Mouse (Mus musculus) spleen, adult 2 months (tissue): ENCODE results near the gene Gm20388. TPM values are rescaled to one million over a fixed set of nuclear protein-coding genes. Genes with fewer than 3 reads are reported as not detected.

ENCODE experiments used
- DNase-seq, 2 experiments: peaks; one replicate each; pipeline versions ENCODE4 v3.0.0 to v3.0.0-alpha.2; 2012 to 2021; ENCODE audit warnings: low spot score in 2 of 2, low read depth in 1 of 2
- H3K27ac ChIP-seq: fragments of 200-500 bp; 2 replicates; pipeline ENCODE4 v1.5.1; 2012; ENCODE audit warnings: low read length, inconsistent platforms; ENCODE audit not compliant: insufficient read depth
- H3K27me3 ChIP-seq: fragments of 200-500 bp; 2 replicates; pipeline ENCODE4 v1.6.1; 2012; ENCODE audit warnings: mild to moderate bottlenecking, moderate library complexity, low read length, inconsistent platforms; ENCODE audit not compliant: control insufficient read depth, insufficient read depth
- H3K36me3 ChIP-seq: fragments of 200-500 bp; 2 replicates; pipeline ENCODE4 v1.6.1; 2012; ENCODE audit warnings: mild to moderate bottlenecking, low read length, inconsistent platforms; ENCODE audit not compliant: control insufficient read depth, insufficient read depth
- H3K4me1 ChIP-seq: fragments of 200-500 bp; 2 replicates; pipeline ENCODE4 v1.6.1; 2011; ENCODE audit warnings: inconsistent platforms; ENCODE audit not compliant: control insufficient read depth, insufficient read depth, insufficient read length
- H3K4me3 ChIP-seq: fragments of 200-500 bp; 2 replicates; pipeline ENCODE4 v1.5.1; 2011; ENCODE audit warnings: mild to moderate bottlenecking, inconsistent platforms; ENCODE audit not compliant: insufficient read depth, insufficient read length; ENCODE audit errors: extremely low read depth
- CTCF ChIP-seq: fragments of 200-500 bp; IDR thresholded peaks from 2 replicates; pipeline ENCODE4 v1.5.1; 2011; ENCODE audit warnings: mild to moderate bottlenecking, inconsistent platforms; ENCODE audit not compliant: insufficient read depth, insufficient read length, insufficient replicate concordance; ENCODE audit errors: extremely low read depth
- POLR2A ChIP-seq: fragments of 200-500 bp; IDR thresholded peaks from 2 replicates; pipeline ENCODE4 v1.6.1; 2011; ENCODE audit warnings: low read depth, low read length, inconsistent platforms
- WGBS: fragments of 180-500 bp; shearing (Covaris S2); methylation state at CpG from one replicate; pipeline ENCODE4 v1.1.7; 2018; 5-methylcytosine and 5-hydroxymethylcytosine counted together
- polyA plus RNA-seq: library from polyadenylated mRNA; depleted of rRNA; stranded (reverse); fragments of >200 nt; gene quantifications from 2 replicates; pipeline ENCODE4 v1.2.3, GENCODE M21; 2012

Gm20388 gene
- polyA plus RNA-seq, 1 experiment, result 26.1 TPM

- no peaks in the 10 kb centered on the region for H3K36me3 ChIP-seq
- WGBS, result 64% methylated on average over 7 of the region's 7 CpGs
- TF ChIP-seq POLR2A (no peak), CTCF (no peak)
- no peak for DNase-seq
- no peaks in the 10 kb centered on the region for H3K27me3 ChIP-seq
- no peak overlapping the region for H3K4me3 ChIP-seq
- no peak overlapping the region for H3K27ac ChIP-seq
- H3K4me1 ChIP-seq, result no peaks in the 10 kb centered on the region
These were observed 3224.8 kb downstream of the Gm20388 start for GRCm38 (mm10) chr8:123135406-123135805.

- DNase-seq, result no peak
- no peaks in the 10 kb centered on the region for H3K36me3 ChIP-seq
- no peak overlapping the region for H3K4me3 ChIP-seq
- no peaks in the 10 kb centered on the region for H3K4me1 ChIP-seq
- H3K27me3 ChIP-seq, result no peaks in the 10 kb centered on the region
- 77% methylated on average over 9 of the region's 9 CpGs for WGBS
- H3K27ac ChIP-seq, result no peak overlapping the region
- TF ChIP-seq CTCF, result no peak
- no peak for TF ChIP-seq POLR2A
These were observed 3225.2 kb downstream of the Gm20388 start for GRCm38 (mm10) chr8:123135806-123136205.

- Histone ChIP-seq H3K27ac (no peak overlapping the region), H3K4me1 (no peaks in the 10 kb centered on the region), H3K27me3 (no peaks in the 10 kb centered on the region), H3K4me3 (no peak overlapping the region), H3K36me3 (no peaks in the 10 kb centered on the region)
- DNase-seq, result no peak
- TF ChIP-seq POLR2A (no peak), CTCF (no peak)
- 90% methylated on average over 9 of the region's 9 CpGs for WGBS
These were observed 3225.6 kb downstream of the Gm20388 start for GRCm38 (mm10) chr8:123136287-123136686.

GRCm38 (mm10) chr8:123137645-123138077, 3227.0 kb downstream of the Gm20388 start:
- WGBS, result 37% methylated on average over 2 of the region's 2 CpGs
- TF ChIP-seq CTCF (no peak), POLR2A (no peak)
- no peaks in the 10 kb centered on the region for H3K36me3 ChIP-seq
- H3K4me1 ChIP-seq, result no peaks in the 10 kb centered on the region
- H3K4me3 ChIP-seq, result no peak overlapping the region
- no peak for DNase-seq
- no peak overlapping the region for H3K27ac ChIP-seq
- no peaks in the 10 kb centered on the region for H3K27me3 ChIP-seq

- Histone ChIP-seq H3K4me1 (no peaks in the 10 kb centered on the region), H3K27ac (no peak overlapping the region), H3K27me3 (no peaks in the 10 kb centered on the region), H3K4me3 (no peak overlapping the region), H3K36me3 (no peaks in the 10 kb centered on the region)
- TF ChIP-seq CTCF, result no peak
- TF ChIP-seq POLR2A, result no peak
- 69% methylated on average over 4 of the region's 4 CpGs for WGBS
- no peak for DNase-seq
These were observed 3228.1 kb downstream of the Gm20388 start for GRCm38 (mm10) chr8:123138741-123139140.

- Histone ChIP-seq H3K4me3 (no peak overlapping the region), H3K4me1 (no peaks in the 10 kb centered on the region), H3K27me3 (no peaks in the 10 kb centered on the region), H3K27ac (no peak overlapping the region), H3K36me3 (no peaks in the 10 kb centered on the region)
- TF ChIP-seq POLR2A, result no peak
- no peak for TF ChIP-seq CTCF
- no peak for DNase-seq
- WGBS, result 86% methylated on average over 14 of the region's 14 CpGs
These were observed 3231.3 kb downstream of the Gm20388 start for GRCm38 (mm10) chr8:123141741-123142462.

GRCm38 (mm10) chr8:123145279-123145678, 3234.6 kb downstream of the Gm20388 start:
- Histone ChIP-seq H3K36me3 (no peaks in the 10 kb centered on the region), H3K27ac (no peak overlapping the region), H3K4me1 (no peaks in the 10 kb centered on the region), H3K4me3 (no peak overlapping the region), H3K27me3 (no peaks in the 10 kb centered on the region)
- TF ChIP-seq CTCF (no peak), POLR2A (no peak)
- WGBS, result 52% methylated on average over 6 of the region's 6 CpGs
- no peak for DNase-seq
